Mouse (Mus musculus) C2C12 (cell line): Measurements from ENCODE around the gene Gdpd5. TPM values are rescaled to one million over a fixed set of nuclear protein-coding genes. Genes with fewer than 3 reads are reported as not detected.

ENCODE experiments used
- H3K27me3 ChIP-seq: one replicate; pipeline ENCODE4 v1.6.1; 2011; ENCODE audit not compliant: control insufficient read depth, insufficient read depth, insufficient read length
- H3K36me3 ChIP-seq: one replicate; pipeline ENCODE4 v1.6.1; 2011; ENCODE audit not compliant: control insufficient read depth, insufficient read depth
- H3K4me3 ChIP-seq: one replicate; pipeline ENCODE4 v1.5.1; 2011; ENCODE audit warnings: mild to moderate bottlenecking, control low read depth; ENCODE audit not compliant: poor library complexity, insufficient read depth, severe bottlenecking
- H3K79me2 ChIP-seq: one replicate; pipeline ENCODE4 v1.6.1; 2011; ENCODE audit not compliant: control insufficient read depth, insufficient read depth
- H3K79me3 ChIP-seq: one replicate; pipeline ENCODE4 v1.6.1; 2011; ENCODE audit warnings: low read depth, control low read depth
- H3ac ChIP-seq: one replicate; pipeline ENCODE3; 2011; ENCODE audit warnings: low read depth; ENCODE audit not compliant: control insufficient read depth, insufficient read length
- CEBPB ChIP-seq: IDR thresholded peaks from one replicate; pipeline ENCODE4 v1.6.1; 2011; ENCODE audit warnings: low read depth, mild to moderate bottlenecking, control low read depth, moderate library complexity
- CTCF ChIP-seq: IDR thresholded peaks from one replicate; pipeline ENCODE4 v1.5.1; 2011; ENCODE audit not compliant: control insufficient read depth, insufficient read depth, insufficient read length
- FOSL1 ChIP-seq: IDR thresholded peaks from one replicate; pipeline ENCODE4 v1.8.0; 2011; ENCODE audit warnings: mild to moderate bottlenecking, low read length; ENCODE audit not compliant: poor library complexity, insufficient read depth, severe bottlenecking
- MAX ChIP-seq: IDR thresholded peaks from one replicate; pipeline ENCODE4 v1.6.1; 2011; ENCODE audit warnings: mild to moderate bottlenecking, control low read depth
- MYOD1 ChIP-seq: IDR thresholded peaks from one replicate; pipeline ENCODE4 v1.6.1; 2011; ENCODE audit warnings: low read depth; ENCODE audit not compliant: control insufficient read depth, insufficient read length
- MYOG ChIP-seq: IDR thresholded peaks from one replicate; pipeline ENCODE4 v1.6.1; 2011; ENCODE audit not compliant: control insufficient read depth, insufficient read length; ENCODE audit errors: extremely low read depth
- USF1 ChIP-seq: IDR thresholded peaks from one replicate; pipeline ENCODE4 v1.6.1; 2011; ENCODE audit warnings: low read depth, mild to moderate bottlenecking, control low read depth, moderate library complexity
- polyA plus RNA-seq: library from polyadenylated mRNA; unstranded; fragments of >200 nt; fragmentation: generic; extraction: Trizol; gene quantifications from one replicate; pipeline ENCODE4 v1.2.1, GENCODE M21; 2012; ENCODE audit warnings: missing spikeins

Gene Gdpd5
- polyA plus RNA-seq, 1 experiment, result 3.6 TPM

- H3K27me3 ChIP-seq, result no peaks in the 10 kb centered on the region
- H3K79me3 ChIP-seq, result peaks cover 3% of the 10 kb centered on the region
- TF ChIP-seq MYOG, result no peak
- TF ChIP-seq MAX, result no peak
- TF ChIP-seq USF1, result no peak
These were observed 6.1 kb downstream of the Gdpd5 start for GRCm38 (mm10) chr7:99387356-99387755.

GRCm38 (mm10) chr7:99390559-99390958 lies 9.3 kb downstream of the Gdpd5 start:
- H3K4me3 ChIP-seq, result no peak overlapping the region
- H3K36me3 ChIP-seq, result no peaks in the 10 kb centered on the region
- H3ac ChIP-seq, result no peak overlapping the region
- no peaks in the 10 kb centered on the region for H3K79me2 ChIP-seq
- no peak for TF ChIP-seq MAX
- TF ChIP-seq CEBPB, result no peak
- no peak for TF ChIP-seq FOSL1
- TF ChIP-seq MYOG, result no peak
- TF ChIP-seq MYOD1, result no peak
- no peak for TF ChIP-seq USF1
- no peaks in the 10 kb centered on the region for H3K27me3 ChIP-seq
- no peaks in the 10 kb centered on the region for H3K79me3 ChIP-seq

More at GRCm38 (mm10) chr7:99387356-99387755, 6.1 kb downstream of the Gdpd5 start:
- no peaks in the 10 kb centered on the region for H3K36me3 ChIP-seq
- peaks cover 21% of the 10 kb centered on the region for H3K79me2 ChIP-seq
- H3ac ChIP-seq, result no peak overlapping the region
- H3K4me3 ChIP-seq, result no peak overlapping the region

GRCm38 (mm10) chr7:99392696-99393095 lies 11.5 kb downstream of the Gdpd5 start:
- Histone ChIP-seq H3ac (no peak overlapping the region), H3K79me3 (no peaks in the 10 kb centered on the region), H3K27me3 (no peaks in the 10 kb centered on the region), H3K79me2 (no peaks in the 10 kb centered on the region), H3K4me3 (no peak overlapping the region), H3K36me3 (no peaks in the 10 kb centered on the region)
- TF ChIP-seq CEBPB (no peak), MAX (no peak), USF1 (no peak), FOSL1 (no peak), MYOG (no peak), MYOD1 (no peak), CTCF (no peak)

GRCm38 (mm10) chr7:99393711-99394325 lies 12.6 kb downstream of the Gdpd5 start:
- Histone ChIP-seq H3ac (no peak overlapping the region), H3K36me3 (no peaks in the 10 kb centered on the region), H3K27me3 (no peaks in the 10 kb centered on the region), H3K79me3 (no peaks in the 10 kb centered on the region), H3K4me3 (no peak overlapping the region), H3K79me2 (no peaks in the 10 kb centered on the region)
- TF ChIP-seq CEBPB, result no peak

- Histone ChIP-seq H3K36me3 (no peaks in the 10 kb centered on the region), H3K79me2 (no peaks in the 10 kb centered on the region), H3K79me3 (peaks cover 1% of the 10 kb centered on the region), H3ac (no peak overlapping the region), H3K4me3 (no peak overlapping the region), H3K27me3 (no peaks in the 10 kb centered on the region)
- TF ChIP-seq USF1, result no peak
- TF ChIP-seq MAX, result no peak
- no peak for TF ChIP-seq CEBPB
- no peak for TF ChIP-seq CTCF
- TF ChIP-seq FOSL1, result no peak
- no peak for TF ChIP-seq MYOD1
- TF ChIP-seq MYOG, result no peak
These were observed 14.2 kb downstream of the Gdpd5 start for GRCm38 (mm10) chr7:99395385-99395784.

- Histone ChIP-seq H3ac (no peak overlapping the region), H3K79me3 (peaks cover 1% of the 10 kb centered on the region), H3K79me2 (no peaks in the 10 kb centered on the region), H3K4me3 (no peak overlapping the region), H3K27me3 (no peaks in the 10 kb centered on the region), H3K36me3 (no peaks in the 10 kb centered on the region)
- no peak for TF ChIP-seq MYOD1
- no peak for TF ChIP-seq CEBPB
- TF ChIP-seq FOSL1, result no peak
- no peak for TF ChIP-seq USF1
- TF ChIP-seq MYOG, result no peak
- no peak for TF ChIP-seq CTCF
- no peak for TF ChIP-seq MAX
These were observed 14.8 kb downstream of the Gdpd5 start for GRCm38 (mm10) chr7:99395908-99396616.
